Mouse (Mus musculus) midbrain, embryonic 16.5 days (tissue): Measurements from ENCODE around the gene Hspbap1. TPM values are rescaled to one million over a fixed set of nuclear protein-coding genes. Genes with fewer than 3 reads are reported as not detected.

Experiments used
- ATAC-seq: fragments of 200-750 bp; cut with Nextera tagmentation; 2 replicates; pipeline ENCODE4 v1.8.0; 2017; ENCODE audit warnings: moderate TSS enrichment
- H3K27ac ChIP-seq: fragments of 300-500 bp; sonication (generic); 2 replicates; pipeline ENCODE4 v1.5.1; 2014; ENCODE audit warnings: mild to moderate bottlenecking, low read length, mixed read lengths
- H3K27me3 ChIP-seq: fragments of 300-500 bp; sonication (generic); 2 replicates; pipeline ENCODE4 v1.6.1; 2014; ENCODE audit warnings: low read depth, low read length, mixed read lengths; ENCODE audit not compliant: control insufficient read depth, insufficient read depth
- H3K36me3 ChIP-seq: fragments of 300-500 bp; sonication (generic); 2 replicates; pipeline ENCODE4 v1.6.1; 2014; ENCODE audit warnings: mild to moderate bottlenecking, low read length, moderate library complexity, mixed read lengths; ENCODE audit not compliant: control insufficient read depth, insufficient read depth
- H3K4me1 ChIP-seq: fragments of 300-500 bp; sonication (generic); 2 replicates; pipeline ENCODE4 v1.6.1; 2014; ENCODE audit warnings: mild to moderate bottlenecking, low read length, mixed read lengths; ENCODE audit not compliant: control insufficient read depth, insufficient read depth
- H3K4me2 ChIP-seq: fragments of 300-500 bp; sonication (generic); 2 replicates; pipeline ENCODE4 v1.6.1; 2014; ENCODE audit warnings: mild to moderate bottlenecking, low read length, mixed read lengths
- H3K4me3 ChIP-seq: fragments of 300-500 bp; sonication (generic); 2 replicates; pipeline ENCODE4 v1.5.1; 2014; ENCODE audit warnings: low read depth, mild to moderate bottlenecking, low read length, moderate library complexity, mixed read lengths
- H3K9ac ChIP-seq: fragments of 300-500 bp; sonication (generic); 2 replicates; pipeline ENCODE4 v1.6.1; 2014; ENCODE audit warnings: low read depth, low read length, mixed read lengths
- H3K9me3 ChIP-seq: fragments of 300-500 bp; sonication (generic); replicated peaks from 2 replicates; pipeline ENCODE4 v1.6.1; 2014; ENCODE audit warnings: mild to moderate bottlenecking, low read length, mixed read lengths; ENCODE audit not compliant: control insufficient read depth, poor library complexity, severe bottlenecking
- WGBS: fragments of 180-500 bp; shearing (Covaris S2); extraction: QIAGEN DNeasy Blood & Tissue Kit; methylation state at CpG from one replicate; pipeline ENCODE4 v1.1.7; 2014; 5-methylcytosine and 5-hydroxymethylcytosine counted together
- polyA plus RNA-seq: library from polyadenylated mRNA; unstranded; fragments of >200 nt; fragmentation: Nextera tagmentation; extraction: Ambion mirVana; gene quantifications from 2 replicates; pipeline ENCODE4 v1.2.1, GENCODE M21; 2015

Gene Hspbap1
- polyA plus RNA-seq, 1 experiment from 2014 or later: 16.1 TPM

GRCm38 (mm10) chr16:35839680-35840079 lies 69.5 kb downstream of the Hspbap1 start:
- Histone ChIP-seq H3K27ac (no peak overlapping the region), H3K4me1 (no peaks in the 10 kb centered on the region), H3K36me3 (no peaks in the 10 kb centered on the region), H3K27me3 (no peaks in the 10 kb centered on the region), H3K4me2 (no peak overlapping the region), H3K9ac (no peak overlapping the region), H3K4me3 (no peak overlapping the region), H3K9me3 (0 out of 2 replicates have a peak, but pooled peaks cover 2% of the 10 kb centered on the region)
- no peak for ATAC-seq
- 16% methylated on average over 1 of the region's 1 CpGs for WGBS

GRCm38 (mm10) chr16:35847138-35847537 lies 77.0 kb downstream of the Hspbap1 start:
- no peak overlapping the region for H3K4me2 ChIP-seq
- no peaks in the 10 kb centered on the region for H3K9me3 ChIP-seq
- no peaks in the 10 kb centered on the region for H3K36me3 ChIP-seq
- no peak overlapping the region for H3K27ac ChIP-seq
- H3K4me3 ChIP-seq: no peak overlapping the region
- H3K9ac ChIP-seq: no peak overlapping the region
- no peaks in the 10 kb centered on the region for H3K27me3 ChIP-seq
- H3K4me1 ChIP-seq: no peaks in the 10 kb centered on the region
- ATAC-seq: no peak

- WGBS: 88% methylated on average over 4 of the region's 4 CpGs
- H3K9me3 ChIP-seq: no peaks in the 10 kb centered on the region
- no peak overlapping the region for H3K4me2 ChIP-seq
- H3K4me1 ChIP-seq: no peaks in the 10 kb centered on the region
- H3K27me3 ChIP-seq: no peaks in the 10 kb centered on the region
- H3K4me3 ChIP-seq: no peak overlapping the region
- ATAC-seq: no peak
- H3K27ac ChIP-seq: no peak overlapping the region
- H3K36me3 ChIP-seq: no peaks in the 10 kb centered on the region
- H3K9ac ChIP-seq: no peak overlapping the region
Observed at GRCm38 (mm10) chr16:35855846-35856245, 85.7 kb downstream of the Hspbap1 start.

- Histone ChIP-seq H3K27ac (no peak overlapping the region), H3K9me3 (no peaks in the 10 kb centered on the region; the same call in 1 of the 2 replicates), H3K4me3 (no peak overlapping the region), H3K4me1 (no peaks in the 10 kb centered on the region), H3K9ac (no peak overlapping the region), H3K36me3 (no peaks in the 10 kb centered on the region), H3K27me3 (no peaks in the 10 kb centered on the region), H3K4me2 (no peak overlapping the region)
- no peak for ATAC-seq
- WGBS: 95% methylated on average over 18 of the region's 18 CpGs
Observed at GRCm38 (mm10) chr16:35856766-35857165, 86.6 kb downstream of the Hspbap1 start.

GRCm38 (mm10) chr16:35860236-35860635 lies 90.1 kb downstream of the Hspbap1 start:
- WGBS: 89% methylated on average over 16 of the region's 16 CpGs
- Histone ChIP-seq H3K4me1 (no peaks in the 10 kb centered on the region), H3K36me3 (no peaks in the 10 kb centered on the region), H3K4me3 (no peak overlapping the region), H3K9ac (no peak overlapping the region), H3K27ac (no peak overlapping the region), H3K4me2 (no peak overlapping the region), H3K9me3 (no peaks in the 10 kb centered on the region; the same call in 1 of the 2 replicates), H3K27me3 (no peaks in the 10 kb centered on the region)
- ATAC-seq: no peak

- Histone ChIP-seq H3K4me3 (no peak overlapping the region), H3K9ac (no peak overlapping the region), H3K9me3 (no peaks in the 10 kb centered on the region; the same call in 1 of the 2 replicates), H3K27ac (no peak overlapping the region), H3K27me3 (no peaks in the 10 kb centered on the region), H3K4me1 (no peaks in the 10 kb centered on the region), H3K36me3 (no peaks in the 10 kb centered on the region), H3K4me2 (no peak overlapping the region)
- ATAC-seq: no peak
- 84% methylated on average over 1 of the region's 1 CpGs for WGBS
Observed at GRCm38 (mm10) chr16:35862057-35862456, 91.9 kb downstream of the Hspbap1 start.

GRCm38 (mm10) chr16:35867726-35868125 lies 97.6 kb downstream of the Hspbap1 start:
- ATAC-seq: no peak
- Histone ChIP-seq H3K27ac (no peak overlapping the region), H3K4me2 (no peak overlapping the region), H3K9ac (no peak overlapping the region), H3K4me3 (no peak overlapping the region), H3K36me3 (no peaks in the 10 kb centered on the region), H3K9me3 (no peaks in the 10 kb centered on the region), H3K27me3 (peaks cover 13% of the 10 kb centered on the region), H3K4me1 (peaks cover 5% of the 10 kb centered on the region)
- 85% methylated on average over 11 of the region's 11 CpGs for WGBS

GRCm38 (mm10) chr16:35869126-35869525 lies 99.0 kb downstream of the Hspbap1 start:
- H3K27ac ChIP-seq: no peak overlapping the region
- H3K27me3 ChIP-seq: peaks cover 13% of the 10 kb centered on the region
- no peak for ATAC-seq
- H3K4me3 ChIP-seq: no peak overlapping the region
- H3K4me1 ChIP-seq: peaks cover 5% of the 10 kb centered on the region
- H3K9ac ChIP-seq: no peak overlapping the region
- WGBS: 37% methylated on average over 3 of the region's 3 CpGs
- H3K36me3 ChIP-seq: no peaks in the 10 kb centered on the region
- no peaks in the 10 kb centered on the region for H3K9me3 ChIP-seq
- H3K4me2 ChIP-seq: no peak overlapping the region

GRCm38 (mm10) chr16:35869656-35870055 lies 99.5 kb downstream of the Hspbap1 start:
- peaks cover 5% of the 10 kb centered on the region for H3K4me1 ChIP-seq
- H3K27ac ChIP-seq: no peak overlapping the region
- H3K9me3 ChIP-seq: no peaks in the 10 kb centered on the region
- ATAC-seq: no peak
- H3K4me2 ChIP-seq: no peak overlapping the region
- H3K9ac ChIP-seq: no peak overlapping the region
- WGBS: 81% methylated on average over 6 of the region's 6 CpGs
- no peaks in the 10 kb centered on the region for H3K36me3 ChIP-seq
- no peak overlapping the region for H3K4me3 ChIP-seq
- H3K27me3 ChIP-seq: peaks cover 13% of the 10 kb centered on the region
